Mouse (Mus musculus) bone marrow macrophage, adult 2 months (primary cell): ENCODE measurements around the gene Pacsin2. TPM values are rescaled to one million over a fixed set of nuclear protein-coding genes. Genes with fewer than 3 reads are reported as not detected.

Experiments
- H3K27ac ChIP-seq: 2 replicates; pipeline ENCODE4 v1.5.1; 2012; ENCODE audit warnings: low read depth, low read length; ENCODE audit not compliant: insufficient read depth
- H3K4me1 ChIP-seq: 2 replicates; pipeline ENCODE4 v1.6.1; 2012; ENCODE audit warnings: low read length; ENCODE audit not compliant: control insufficient read depth, insufficient read depth
- H3K4me3 ChIP-seq: 2 replicates; pipeline ENCODE4 v1.5.1; 2012; ENCODE audit warnings: mild to moderate bottlenecking, low read length, moderate library complexity; ENCODE audit not compliant: insufficient read depth
- CTCF ChIP-seq: IDR thresholded peaks from 2 replicates; pipeline ENCODE4 v1.5.1; 2012; ENCODE audit warnings: low read depth, mild to moderate bottlenecking, low read length, moderate library complexity
- POLR2A ChIP-seq: IDR thresholded peaks from 2 replicates; pipeline ENCODE4 v1.6.1; 2012; ENCODE audit warnings: mild to moderate bottlenecking, low read depth, low read length, borderline replicate concordance
- polyA plus RNA-seq: library from polyadenylated mRNA; stranded (reverse); fragments of >200 nt; gene quantifications from 2 replicates; pipeline ENCODE4 v1.2.4, GENCODE M21; 2012; ENCODE audit not compliant: missing spikeins, insufficient read depth, insufficient read length

Gene Pacsin2
- polyA plus RNA-seq, 1 experiment: 63.7 TPM

GRCm38 (mm10) chr15:83360140-83360539 lies 104.3 kb downstream of the Pacsin2 start:
- Histone ChIP-seq H3K4me3 (no peak overlapping the region), H3K4me1 (no peaks in the 10 kb centered on the region), H3K27ac (no peak overlapping the region)
- no peak for TF ChIP-seq CTCF
- no peak for TF ChIP-seq POLR2A

- Histone ChIP-seq H3K4me1 (no peaks in the 10 kb centered on the region), H3K27ac (no peak overlapping the region), H3K4me3 (no peak overlapping the region)
- no peak for TF ChIP-seq POLR2A
- no peak for TF ChIP-seq CTCF
These were observed 105.9 kb downstream of the Pacsin2 start for GRCm38 (mm10) chr15:83358476-83358875.

- no peak for TF ChIP-seq POLR2A
- no peak for TF ChIP-seq CTCF
- H3K4me1 ChIP-seq: peaks cover 6% of the 10 kb centered on the region
These were observed 112.9 kb downstream of the Pacsin2 start for GRCm38 (mm10) chr15:83351546-83351945.

GRCm38 (mm10) chr15:83350859-83351258 lies 113.5 kb downstream of the Pacsin2 start:
- TF ChIP-seq CTCF: no peak
- no peak for TF ChIP-seq POLR2A
- peaks cover 6% of the 10 kb centered on the region for H3K4me1 ChIP-seq
- no peak overlapping the region for H3K4me3 ChIP-seq
- H3K27ac ChIP-seq: no peak overlapping the region

More at GRCm38 (mm10) chr15:83351546-83351945, 112.9 kb downstream of the Pacsin2 start:
- H3K4me3 ChIP-seq: no peak overlapping the region
- H3K27ac ChIP-seq: no peak overlapping the region

GRCm38 (mm10) chr15:83349954-83350711 lies 114.3 kb downstream of the Pacsin2 start, which contains the start of gene Arfgap3:
TSS of gene Arfgap3 (minus strand) at chr15:83350247.
- Histone ChIP-seq H3K4me3 (peak within 1 kb of the TSS; percentile 87), H3K27ac (no peak within 1 kb of the TSS), H3K4me1 (peaks cover 6% of the 10 kb centered on the region)
- no peak for TF ChIP-seq POLR2A
- no peak for TF ChIP-seq CTCF

- Histone ChIP-seq H3K4me1 (peaks cover 6% of the 10 kb centered on the region), H3K4me3 (peak overlapping the region; percentile 87), H3K27ac (no peak overlapping the region)
- no peak for TF ChIP-seq CTCF
- no peak for TF ChIP-seq POLR2A
These were observed 115.0 kb downstream of the Pacsin2 start for GRCm38 (mm10) chr15:83349225-83349953.

GRCm38 (mm10) chr15:83348747-83349146 lies 115.7 kb downstream of the Pacsin2 start:
- Histone ChIP-seq H3K27ac (no peak overlapping the region), H3K4me1 (peaks cover 6% of the 10 kb centered on the region), H3K4me3 (no peak overlapping the region)
- TF ChIP-seq POLR2A (no peak), CTCF (no peak)

GRCm38 (mm10) chr15:83345898-83346529 lies 118.4 kb downstream of the Pacsin2 start:
- no peak overlapping the region for H3K4me3 ChIP-seq
- TF ChIP-seq CTCF (no peak), POLR2A (no peak)
- no peak overlapping the region for H3K27ac ChIP-seq
- H3K4me1 ChIP-seq: peaks cover 14% of the 10 kb centered on the region

- H3K4me3 ChIP-seq: no peak overlapping the region
- peaks cover 13% of the 10 kb centered on the region for H3K4me1 ChIP-seq
- TF ChIP-seq CTCF: no peak
- no peak for TF ChIP-seq POLR2A
- no peak overlapping the region for H3K27ac ChIP-seq
These were observed 119.5 kb downstream of the Pacsin2 start for GRCm38 (mm10) chr15:83344956-83345355.

GRCm38 (mm10) chr15:83344157-83344556 lies 120.2 kb downstream of the Pacsin2 start:
- no peak overlapping the region for H3K27ac ChIP-seq
- no peak for TF ChIP-seq CTCF
- TF ChIP-seq POLR2A: no peak
- no peak overlapping the region for H3K4me3 ChIP-seq
- peaks cover 12% of the 10 kb centered on the region for H3K4me1 ChIP-seq
